In genomic region chr10:80091527-80091926, GRCm38 (mm10) we compare ENCODE assay signal across 23 mouse cellular contexts. TPM values are rescaled to one million over a fixed set of nuclear protein-coding genes. Genes with fewer than 3 reads are reported as not detected.
DNase-seq lines count a peak whose midpoint lies in the region; ATAC-seq lines count a peak whose summit lies in the region.
"Had no signal": no experiment of that assay in that cellular context is flagged by ENCODE, and none has a peak within 500 bp of the region (broad histone marks: within the 10 kb centered on the region; RNA-seq: fewer than 3 reads in every experiment).

No protein-coding gene starts in this region.

- no peaks in the 10 kb centered on the region for H3K36me3 ChIP-seq in heart, embryonic 16.5 days (ENCODE audit: control insufficient read depth, insufficient read depth)
- H3K36me3 ChIP-seq in liver, embryonic 13.5 days, result peaks cover 16% of the 10 kb centered on the region
- no peaks in the 10 kb centered on the region for H3K36me3 ChIP-seq in embryonic facial prominence, embryonic 14.5 days (ENCODE audit: control insufficient read depth, insufficient read depth, low read length)
- H3K36me3 ChIP-seq in forebrain, embryonic 13.5 days (ENCODE audit: poor library complexity, severe bottlenecking), result no peaks in the 10 kb centered on the region
- H3K36me3 ChIP-seq: heart, embryonic 15.5 days; kidney, embryonic 15.5 days; midbrain, embryonic 13.5 days had no signal

- no peaks in the 10 kb centered on the region for H3K27me3 ChIP-seq in heart, embryonic 16.5 days (ENCODE audit: control insufficient read depth, insufficient read depth, low read length)
- no peaks in the 10 kb centered on the region for H3K27me3 ChIP-seq in liver, embryonic 13.5 days
- no peaks in the 10 kb centered on the region for H3K27me3 ChIP-seq in embryonic facial prominence, embryonic 14.5 days (replicated peaks; ENCODE audit: control insufficient read depth, insufficient read depth, low read length)
- no peaks in the 10 kb centered on the region for H3K27me3 ChIP-seq in forebrain, embryonic 13.5 days
- H3K27me3 ChIP-seq: heart, embryonic 15.5 days; kidney, embryonic 15.5 days; megakaryocyte, embryonic 14.5 days; midbrain, embryonic 13.5 days had no signal

- 90% methylated on average over 6 of the region's 6 CpGs for WGBS in heart, embryonic 16.5 days
- 92% methylated on average over 6 of the region's 6 CpGs for WGBS in liver, embryonic 13.5 days (ENCODE audit: insufficient replicate concordance)
- 93% methylated on average over 6 of the region's 6 CpGs for WGBS in embryonic facial prominence, embryonic 14.5 days
- 95% methylated on average over 6 of the region's 6 CpGs for WGBS in forebrain, embryonic 13.5 days

- no peak overlapping the region for H3K4me3 ChIP-seq in heart, embryonic 16.5 days (ENCODE audit: low read length)
- no peak overlapping the region for H3K4me3 ChIP-seq in liver, embryonic 13.5 days (replicated peaks)
- H3K4me3 ChIP-seq in embryonic facial prominence, embryonic 14.5 days (ENCODE audit: low read depth, low read length), result no peak overlapping the region
- H3K4me3 ChIP-seq in forebrain, embryonic 13.5 days, result no peak overlapping the region
- H3K4me3 ChIP-seq: heart, embryonic 15.5 days; kidney, embryonic 15.5 days; left cerebral cortex, adult 2 months; megakaryocyte, embryonic 14.5 days; midbrain, embryonic 13.5 days had no signal

- ATAC-seq in heart, embryonic 16.5 days (replicated peaks; ENCODE audit: extremely low read depth, insufficient read depth, low FRiP score), result no peak
- ATAC-seq in liver, embryonic 13.5 days (ENCODE audit: low read depth), result no peak
- ATAC-seq in embryonic facial prominence, embryonic 14.5 days (ENCODE audit: low read depth), result peak; percentile 23; the same call in 1 of the 2 replicates
- ATAC-seq in forebrain, embryonic 13.5 days, result no peak
- ATAC-seq: activated CD4-positive, CD25-positive, alpha-beta regulatory T cell, adult 4 months; forebrain, postnatal 0 days; midbrain, embryonic 13.5 days had no signal

- 0 out of 2 replicates have a peak overlapping the region, but pooled peaks have one; percentile 5 for H3K9ac ChIP-seq in heart, embryonic 16.5 days (ENCODE audit: low read length)
- no peak overlapping the region for H3K9ac ChIP-seq in liver, embryonic 13.5 days
- H3K9ac ChIP-seq in embryonic facial prominence, embryonic 14.5 days (ENCODE audit: low read depth, low read length), result no peak overlapping the region
- H3K9ac ChIP-seq in forebrain, embryonic 13.5 days, result no peak overlapping the region
- H3K9ac ChIP-seq: forebrain, postnatal 0 days; heart, embryonic 15.5 days; kidney, embryonic 15.5 days; liver, embryonic 14.5 days; midbrain, embryonic 13.5 days had no signal

- no peak overlapping the region for H3K27ac ChIP-seq in heart, embryonic 16.5 days (ENCODE audit: low read length)
- peak overlapping the region; percentile 23 for H3K27ac ChIP-seq in liver, embryonic 13.5 days
- H3K27ac ChIP-seq in embryonic facial prominence, embryonic 14.5 days (replicated peaks; ENCODE audit: low read depth, low read length), result no peak overlapping the region
- H3K27ac ChIP-seq in forebrain, embryonic 13.5 days, result no peak overlapping the region
- H3K27ac ChIP-seq: heart, embryonic 15.5 days; kidney, embryonic 15.5 days; left cerebral cortex, adult 2 months; liver, embryonic 14.5 days; midbrain, embryonic 13.5 days had no signal

- DNase-seq in adrenal gland, postnatal 14 days, result peak; percentile 13
- no peak for DNase-seq in adrenal gland, adult (ENCODE audit: inconsistent age in 2 of 2, low spot score in 1 of 2)
- DNase-seq in heart, adult 18-20 months, result no peak
- DNase-seq in liver, embryonic 13.5 days, result no peak
- DNase-seq in liver, result no peak
- no peak for DNase-seq in embryonic facial prominence, embryonic 14.5 days (ENCODE audit: low spot score)
- DNase-seq: cerebellum, adult 8-10 months; cerebellum, postnatal 36 days; embryo, embryonic 11 days; forebrain, postnatal 0 days; heart, adult 11 months; kidney, adult 11 months; lung, postnatal 14 days; right cerebral cortex, postnatal 14 days had no signal

- H3K4me2 ChIP-seq in heart, embryonic 16.5 days (ENCODE audit: low read depth, low read length), result no peak overlapping the region
- H3K4me2 ChIP-seq in liver, embryonic 13.5 days, result no peak overlapping the region
- H3K4me2 ChIP-seq in embryonic facial prominence, embryonic 14.5 days (ENCODE audit: low read depth, low read length), result no peak overlapping the region
- H3K4me2 ChIP-seq in forebrain, embryonic 13.5 days, result no peak overlapping the region
- H3K4me2 ChIP-seq: heart, embryonic 15.5 days; kidney, embryonic 15.5 days; midbrain, embryonic 13.5 days had no signal

- no peaks in the 10 kb centered on the region for H3K9me3 ChIP-seq in heart, embryonic 16.5 days (replicated peaks; ENCODE audit: control insufficient read depth, low read length)
- no peaks in the 10 kb centered on the region for H3K9me3 ChIP-seq in liver, embryonic 13.5 days (replicated peaks)
- H3K9me3 ChIP-seq in embryonic facial prominence, embryonic 14.5 days (ENCODE audit: control insufficient read depth, low read length), result no peaks in the 10 kb centered on the region
- no peaks in the 10 kb centered on the region for H3K9me3 ChIP-seq in forebrain, embryonic 13.5 days (replicated peaks)
- H3K9me3 ChIP-seq: heart, embryonic 15.5 days; kidney, embryonic 15.5 days; megakaryocyte, embryonic 14.5 days; midbrain, embryonic 13.5 days had no signal

- peaks cover 22% of the 10 kb centered on the region for H3K4me1 ChIP-seq in heart, embryonic 16.5 days (ENCODE audit: control insufficient read depth, insufficient read depth, low read length)
- peaks cover 79% of the 10 kb centered on the region for H3K4me1 ChIP-seq in liver, embryonic 13.5 days (replicated peaks)
- no peaks in the 10 kb centered on the region for H3K4me1 ChIP-seq in embryonic facial prominence, embryonic 14.5 days (ENCODE audit: control insufficient read depth, insufficient read depth, low read length)
- H3K4me1 ChIP-seq in forebrain, embryonic 13.5 days, result no peaks in the 10 kb centered on the region
- H3K4me1 ChIP-seq: midbrain, embryonic 13.5 days had no signal

RNA-seq across cellular contexts. Expression of gene Sbno2, which starts 13.8 kb away (rescaled TPM):
- 52.8 and 52.9 TPM in 2 replicates for total RNA-seq in adrenal gland, postnatal 14 days (2021)
- 11.7 and 13.5 TPM in 2 replicates for polyA plus RNA-seq in heart, embryonic 16.5 days (2015; fragmentation: Nextera tagmentation; extraction: Ambion mirVana)
- total RNA-seq in heart, adult 18-20 months (2021), result 10 to 100 TPM in 1 of 2 experiments, 1 to 10 TPM in 1; 9.0 to 10.1 TPM
- 9.2 and 9.9 TPM in 2 replicates for polyA plus RNA-seq in liver, embryonic 13.5 days (2015; fragmentation: Nextera tagmentation; extraction: Ambion mirVana)
- polyA plus RNA-seq in embryonic facial prominence, embryonic 14.5 days (2014; fragmentation: Nextera tagmentation; extraction: Ambion mirVana), result 12.8 and 14.1 TPM in 2 replicates
- 11.6 and 13.6 TPM in 2 replicates for polyA plus RNA-seq in forebrain, embryonic 13.5 days (2015; fragmentation: Nextera tagmentation; extraction: Ambion mirVana)

RNA-seq across cellular contexts. Expression of gene Stk11, which starts 24.1 kb away (rescaled TPM):
- total RNA-seq in adrenal gland, postnatal 14 days (2021), result 138 and 147 TPM in 2 replicates
- polyA plus RNA-seq in heart, embryonic 16.5 days (2015; fragmentation: Nextera tagmentation; extraction: Ambion mirVana), result 13.8 and 15.3 TPM in 2 replicates
- total RNA-seq in heart, adult 18-20 months (2021), result 100 to 1,000 TPM; 127 to 149 TPM
- polyA plus RNA-seq in liver, embryonic 13.5 days (2015; fragmentation: Nextera tagmentation; extraction: Ambion mirVana), result 16.2 and 18.3 TPM in 2 replicates
- 32.6 and 32.7 TPM in 2 replicates for polyA plus RNA-seq in embryonic facial prominence, embryonic 14.5 days (2014; fragmentation: Nextera tagmentation; extraction: Ambion mirVana)
- 20.7 and 21.6 TPM in 2 replicates for polyA plus RNA-seq in forebrain, embryonic 13.5 days (2015; fragmentation: Nextera tagmentation; extraction: Ambion mirVana)

RNA-seq across cellular contexts. Expression of gene Gpx4, which starts 44.6 kb away (rescaled TPM):
- total RNA-seq in adrenal gland, postnatal 14 days (2021), result 1,329 and 1,354 TPM in 2 replicates
- polyA plus RNA-seq in heart, embryonic 16.5 days (2015; fragmentation: Nextera tagmentation; extraction: Ambion mirVana), result 668 and 748 TPM in 2 replicates
- 1,000 to 10,000 TPM in 1 of 2 experiments, 100 to 1,000 TPM in 1; 983 to 1,022 TPM for total RNA-seq in heart, adult 18-20 months (2021)
- 677 TPM in 2 replicates for polyA plus RNA-seq in liver, embryonic 13.5 days (2015; fragmentation: Nextera tagmentation; extraction: Ambion mirVana)
- 505 and 517 TPM in 2 replicates for polyA plus RNA-seq in embryonic facial prominence, embryonic 14.5 days (2014; fragmentation: Nextera tagmentation; extraction: Ambion mirVana)
- polyA plus RNA-seq in forebrain, embryonic 13.5 days (2015; fragmentation: Nextera tagmentation; extraction: Ambion mirVana), result 487 and 489 TPM in 2 replicates

RNA-seq across cellular contexts. Expression of gene Atp5d, which starts 46.9 kb away (rescaled TPM):
- 920 and 980 TPM in 2 replicates for total RNA-seq in adrenal gland, postnatal 14 days (2021)
- polyA plus RNA-seq in heart, embryonic 16.5 days (2015; fragmentation: Nextera tagmentation; extraction: Ambion mirVana), result 1,107 and 1,132 TPM in 2 replicates
- total RNA-seq in heart, adult 18-20 months (2021), result 1,000 to 10,000 TPM; 1,096 to 1,108 TPM
- polyA plus RNA-seq in liver, embryonic 13.5 days (2015; fragmentation: Nextera tagmentation; extraction: Ambion mirVana), result 358 and 362 TPM in 2 replicates
- polyA plus RNA-seq in embryonic facial prominence, embryonic 14.5 days (2014; fragmentation: Nextera tagmentation; extraction: Ambion mirVana), result 474 and 475 TPM in 2 replicates
- polyA plus RNA-seq in forebrain, embryonic 13.5 days (2015; fragmentation: Nextera tagmentation; extraction: Ambion mirVana), result 454 and 459 TPM in 2 replicates

RNA-seq across cellular contexts. Expression of gene Cbarp, which starts 49.1 kb away (rescaled TPM):
- total RNA-seq in adrenal gland, postnatal 14 days (2021), result 69.9 and 137 TPM in 2 replicates
- 2.5 TPM in 2 replicates for polyA plus RNA-seq in heart, embryonic 16.5 days (2015; fragmentation: Nextera tagmentation; extraction: Ambion mirVana)
- 1 to 10 TPM; 2.7 to 3.1 TPM for total RNA-seq in heart, adult 18-20 months (2021)
- polyA plus RNA-seq in liver, embryonic 13.5 days (2015; fragmentation: Nextera tagmentation; extraction: Ambion mirVana), result 0.54 and 0.69 TPM in 2 replicates
- 7.3 and 9.0 TPM in 2 replicates for polyA plus RNA-seq in embryonic facial prominence, embryonic 14.5 days (2014; fragmentation: Nextera tagmentation; extraction: Ambion mirVana)
- polyA plus RNA-seq in forebrain, embryonic 13.5 days (2015; fragmentation: Nextera tagmentation; extraction: Ambion mirVana), result 21.2 and 26.8 TPM in 2 replicates
